Mouse (Mus musculus) hindbrain, embryonic 11.5 days (tissue): ENCODE results near the gene Slit3. TPM values are rescaled to one million over a fixed set of nuclear protein-coding genes. Genes with fewer than 3 reads are reported as not detected.
A peak's percentile ranks its signal among the peaks of the same experiment; 100 is the strongest.

Experiments used
- ATAC-seq: fragments of 200-750 bp; cut with Nextera tagmentation; 2 replicates; pipeline ENCODE4 v1.8.0; 2017; ENCODE audit warnings: mild to moderate bottlenecking, moderate TSS enrichment, moderate library complexity; ENCODE audit not compliant: low FRiP score
- DNase-seq: peaks from one replicate; pipeline ENCODE4 v3.0.0-alpha.2; 2015; ENCODE audit warnings: low spot score
- H3K27ac ChIP-seq: fragments of 300-500 bp; sonication (generic); 2 replicates; pipeline ENCODE4 v1.5.1; 2014; ENCODE audit warnings: mild to moderate bottlenecking, low read depth, low read length
- H3K27me3 ChIP-seq: fragments of 300-500 bp; sonication (generic); 2 replicates; pipeline ENCODE4 v1.6.1; 2014; ENCODE audit warnings: mild to moderate bottlenecking, low read length, moderate library complexity, mixed read lengths; ENCODE audit not compliant: control insufficient read depth, insufficient read depth
- H3K36me3 ChIP-seq: fragments of 300-500 bp; sonication (generic); 2 replicates; pipeline ENCODE4 v1.6.1; 2014; ENCODE audit warnings: mild to moderate bottlenecking, low read length, moderate library complexity, mixed read lengths; ENCODE audit not compliant: control insufficient read depth, insufficient read depth
- H3K4me1 ChIP-seq: fragments of 300-500 bp; sonication (generic); replicated peaks from 2 replicates; pipeline ENCODE4 v1.6.1; 2014; ENCODE audit warnings: low read length, mixed read lengths; ENCODE audit not compliant: control insufficient read depth, insufficient read depth
- H3K4me2 ChIP-seq: fragments of 300-500 bp; sonication (generic); replicated peaks from 2 replicates; pipeline ENCODE4 v1.6.1; 2014; ENCODE audit warnings: mild to moderate bottlenecking, low read depth, low read length
- H3K4me3 ChIP-seq: fragments of 300-500 bp; sonication (generic); 2 replicates; pipeline ENCODE4 v1.5.1; 2014; ENCODE audit warnings: low read depth, low read length
- H3K9ac ChIP-seq: fragments of 300-500 bp; sonication (generic); 2 replicates; pipeline ENCODE4 v1.6.1; 2014; ENCODE audit warnings: low read depth, low read length
- H3K9me3 ChIP-seq: fragments of 300-500 bp; sonication (generic); 2 replicates; pipeline ENCODE4 v1.6.1; 2016; ENCODE audit warnings: low read length; ENCODE audit not compliant: control insufficient read depth
- WGBS: fragments of 180-500 bp; shearing (Covaris S2); extraction: QIAGEN DNeasy Blood & Tissue Kit; methylation state at CpG from one replicate; pipeline ENCODE4 v1.1.7; 2014; 5-methylcytosine and 5-hydroxymethylcytosine counted together
- polyA plus RNA-seq: library from polyadenylated mRNA; unstranded; fragments of >200 nt; fragmentation: Nextera tagmentation; extraction: Ambion mirVana; gene quantifications from 2 replicates; pipeline ENCODE4 v1.2.1, GENCODE M21; 2014

Gene Slit3
- polyA plus RNA-seq, 1 experiment from 2014 or later: 39.3 TPM

DNA sequence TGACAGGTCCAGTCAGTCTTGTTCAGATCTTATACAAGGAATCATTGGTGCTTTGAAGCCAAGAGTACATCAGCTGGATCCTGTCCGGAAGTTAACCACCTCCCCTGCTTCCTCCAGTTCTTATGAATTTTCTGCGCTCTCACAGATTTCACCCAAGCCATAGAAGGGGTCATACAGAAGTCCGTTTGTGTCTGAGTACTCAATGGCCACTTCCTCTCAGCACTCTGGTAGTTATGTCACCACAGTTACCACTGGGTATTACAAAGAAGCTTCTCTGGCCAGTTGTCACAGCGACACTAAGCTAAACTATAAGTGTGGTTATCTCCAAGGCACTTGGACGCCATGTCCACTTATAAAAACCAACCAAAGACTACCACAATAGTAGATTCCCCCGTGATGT, 536.6 kb downstream of the Slit3 start:
- H3K4me2 ChIP-seq: no peak overlapping the region
- H3K27ac ChIP-seq: no peak overlapping the region
- no peaks in the 10 kb centered on the region for H3K27me3 ChIP-seq

DNA sequence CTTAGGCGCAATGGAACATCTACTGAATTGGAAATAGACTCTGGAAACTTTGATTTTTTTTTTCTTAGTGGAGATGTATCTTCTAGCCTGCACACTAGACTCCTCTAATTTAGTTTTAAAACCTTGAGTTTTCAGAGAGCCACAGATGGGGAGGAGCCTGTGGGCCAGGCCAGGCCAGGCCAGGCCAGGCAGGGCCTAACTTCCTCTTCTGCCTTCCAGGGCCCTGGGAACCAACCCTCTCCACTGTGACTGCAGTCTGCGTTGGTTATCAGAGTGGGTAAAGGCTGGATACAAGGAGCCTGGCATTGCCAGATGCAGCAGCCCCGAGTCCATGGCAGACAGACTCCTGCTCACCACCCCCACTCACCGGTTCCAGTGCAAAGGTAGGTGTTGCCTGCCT, 539.9 kb downstream of the Slit3 start:
- no peak overlapping the region for H3K4me3 ChIP-seq
- no peaks in the 10 kb centered on the region for H3K27me3 ChIP-seq
- H3K4me2 ChIP-seq: no peak overlapping the region
- no peaks in the 10 kb centered on the region for H3K9me3 ChIP-seq
- DNase-seq: no peak
- no peak overlapping the region for H3K27ac ChIP-seq
- H3K36me3 ChIP-seq: no peaks in the 10 kb centered on the region
- ATAC-seq: no peak
- no peak overlapping the region for H3K9ac ChIP-seq
- WGBS: 88% methylated on average over 4 of the region's 4 CpGs
- no peaks in the 10 kb centered on the region for H3K4me1 ChIP-seq

More for the DNA sequence above, 536.6 kb downstream of the Slit3 start:
- Histone ChIP-seq H3K36me3 (no peaks in the 10 kb centered on the region), H3K9ac (no peak overlapping the region), H3K4me1 (no peaks in the 10 kb centered on the region), H3K9me3 (no peaks in the 10 kb centered on the region), H3K4me3 (no peak overlapping the region)
- ATAC-seq (no peak), DNase-seq (no peak)
- WGBS: 93% methylated on average over 6 of the region's 6 CpGs

- H3K4me1 ChIP-seq: no peaks in the 10 kb centered on the region
- H3K27me3 ChIP-seq: no peaks in the 10 kb centered on the region
- no peak overlapping the region for H3K4me2 ChIP-seq
- no peak for ATAC-seq
- no peaks in the 10 kb centered on the region for H3K9me3 ChIP-seq
- no peak overlapping the region for H3K4me3 ChIP-seq
- no peak for DNase-seq
- no peak overlapping the region for H3K9ac ChIP-seq
- no peak overlapping the region for H3K27ac ChIP-seq
- H3K36me3 ChIP-seq: no peaks in the 10 kb centered on the region
- 91% methylated on average over 3 of the region's 3 CpGs for WGBS
Observed at GRCm38 (mm10) chr11:35662945-35663344, 541.9 kb downstream of the Slit3 start.

DNA sequence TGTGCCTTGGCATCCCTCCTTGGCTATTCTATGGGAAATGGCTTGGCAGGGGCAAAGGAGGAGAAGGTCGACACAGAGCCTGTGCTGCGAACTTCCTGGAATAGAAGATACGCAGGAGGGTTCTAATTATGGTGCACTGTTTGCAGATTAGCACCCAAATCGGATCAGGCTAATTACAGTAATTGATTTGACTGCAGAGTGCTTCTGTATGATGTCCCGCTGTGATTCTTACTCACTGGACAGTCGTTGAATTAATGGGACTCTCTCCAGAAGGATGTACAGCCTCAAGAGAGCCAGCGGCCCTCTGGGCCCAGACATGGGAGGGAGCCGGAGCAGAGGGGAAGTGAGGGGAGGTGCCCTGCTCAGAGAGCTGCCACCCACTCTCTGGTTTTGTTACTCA, 542.6 kb downstream of the Slit3 start:
- no peaks in the 10 kb centered on the region for H3K9me3 ChIP-seq
- no peak overlapping the region for H3K4me3 ChIP-seq
- H3K9ac ChIP-seq: no peak overlapping the region
- no peaks in the 10 kb centered on the region for H3K4me1 ChIP-seq
- no peak overlapping the region for H3K27ac ChIP-seq
- WGBS: 72% methylated on average over 8 of the region's 8 CpGs
- no peaks in the 10 kb centered on the region for H3K27me3 ChIP-seq
- ATAC-seq (no peak), DNase-seq (no peak)
- H3K36me3 ChIP-seq: no peaks in the 10 kb centered on the region
- H3K4me2 ChIP-seq: no peak overlapping the region

GRCm38 (mm10) chr11:35664991-35665390, 544.0 kb downstream of the Slit3 start:
- Histone ChIP-seq H3K27me3 (no peaks in the 10 kb centered on the region), H3K4me2 (no peak overlapping the region), H3K36me3 (no peaks in the 10 kb centered on the region), H3K27ac (no peak overlapping the region), H3K9ac (no peak overlapping the region), H3K4me3 (no peak overlapping the region), H3K4me1 (no peaks in the 10 kb centered on the region), H3K9me3 (no peaks in the 10 kb centered on the region)
- 50% methylated on average over 5 of the region's 5 CpGs for WGBS
- DNase-seq (peak; percentile 45), ATAC-seq (peak; percentile 42; the same call in 1 of the 2 replicates)

- no peak overlapping the region for H3K9ac ChIP-seq
- H3K36me3 ChIP-seq: no peaks in the 10 kb centered on the region
- no peaks in the 10 kb centered on the region for H3K27me3 ChIP-seq
- H3K4me1 ChIP-seq: no peaks in the 10 kb centered on the region
- no peak overlapping the region for H3K4me2 ChIP-seq
- no peak for ATAC-seq
- peak; percentile 22 for DNase-seq
- 51% methylated on average over 3 of the region's 3 CpGs for WGBS
- no peaks in the 10 kb centered on the region for H3K9me3 ChIP-seq
- no peak overlapping the region for H3K4me3 ChIP-seq
- no peak overlapping the region for H3K27ac ChIP-seq
Observed at GRCm38 (mm10) chr11:35667428-35667827, 546.4 kb downstream of the Slit3 start.

DNA sequence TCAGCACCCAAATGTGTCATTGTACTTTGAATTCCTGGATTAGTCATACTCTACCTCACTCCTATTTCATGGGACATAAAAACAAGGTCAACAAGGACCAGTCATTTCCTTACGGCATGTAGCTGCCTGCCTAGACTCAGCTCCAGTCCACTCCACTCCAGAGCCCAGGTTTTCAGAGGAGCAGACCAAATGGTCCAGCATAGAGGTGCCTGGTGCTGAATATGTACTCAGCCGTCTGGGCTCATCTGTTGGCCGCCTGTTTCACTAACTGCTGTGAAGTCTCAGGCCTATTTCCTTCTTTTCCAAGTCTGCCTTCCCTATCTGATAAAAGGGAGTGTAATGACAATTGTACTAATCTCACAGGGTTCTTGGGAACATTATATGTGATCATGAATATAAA, 547.1 kb downstream of the Slit3 start:
- no peaks in the 10 kb centered on the region for H3K27me3 ChIP-seq
- DNase-seq (no peak), ATAC-seq (no peak)
- no peaks in the 10 kb centered on the region for H3K4me1 ChIP-seq
- H3K4me2 ChIP-seq: no peak overlapping the region
- H3K4me3 ChIP-seq: no peak overlapping the region
- no peaks in the 10 kb centered on the region for H3K9me3 ChIP-seq
- 56% methylated on average over 3 of the region's 3 CpGs for WGBS
- no peaks in the 10 kb centered on the region for H3K36me3 ChIP-seq
- no peak overlapping the region for H3K9ac ChIP-seq
- H3K27ac ChIP-seq: no peak overlapping the region

GRCm38 (mm10) chr11:35668750-35669149, 547.7 kb downstream of the Slit3 start:
- WGBS: 86% methylated on average over 1 of the region's 1 CpGs
- Histone ChIP-seq H3K4me1 (no peaks in the 10 kb centered on the region), H3K36me3 (no peaks in the 10 kb centered on the region), H3K27me3 (no peaks in the 10 kb centered on the region), H3K9ac (no peak overlapping the region), H3K4me2 (no peak overlapping the region), H3K27ac (no peak overlapping the region), H3K4me3 (no peak overlapping the region), H3K9me3 (no peaks in the 10 kb centered on the region)
- ATAC-seq (no peak), DNase-seq (no peak)

DNA sequence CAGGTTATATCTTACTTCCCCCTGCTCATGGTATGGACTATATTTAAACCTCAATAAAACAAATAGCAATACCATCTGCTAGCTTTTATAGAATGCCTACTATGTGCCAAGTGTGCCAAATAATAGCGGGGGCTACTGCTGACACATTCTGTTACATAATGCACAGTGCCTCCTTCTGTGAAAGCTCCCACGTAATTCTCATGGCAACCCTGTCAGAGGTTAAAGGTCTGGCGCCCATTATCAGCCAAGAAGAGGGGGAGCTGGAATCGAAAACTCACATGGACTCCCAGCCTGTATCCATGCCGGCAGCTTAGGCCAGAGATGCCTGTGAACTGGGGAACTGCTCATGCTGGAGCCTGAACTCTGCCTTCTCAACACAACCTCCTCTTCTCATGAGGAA, 548.5 kb downstream of the Slit3 start:
- Histone ChIP-seq H3K27me3 (no peaks in the 10 kb centered on the region), H3K4me1 (no peaks in the 10 kb centered on the region), H3K9ac (no peak overlapping the region), H3K36me3 (no peaks in the 10 kb centered on the region), H3K9me3 (no peaks in the 10 kb centered on the region), H3K27ac (no peak overlapping the region), H3K4me2 (no peak overlapping the region), H3K4me3 (no peak overlapping the region)
- DNase-seq (no peak), ATAC-seq (no peak)
- 81% methylated on average over 5 of the region's 5 CpGs for WGBS
